Mouse (Mus musculus): ENCODE data around the gene Pth2. TPM values are rescaled to one million over a fixed set of nuclear protein-coding genes. Genes with fewer than 3 reads are reported as not detected.

Pth2 gene
- polyA plus RNA-seq, 1 experiment = not detected

- no peak overlapping the region for H3K4me3 ChIP-seq (replicated peaks; ENCODE audit: insufficient read depth, low read depth, low read length)
- WGBS = 41% methylated on average over 13 of the region's 13 CpGs
- H3K27me3 ChIP-seq (ENCODE audit: control insufficient read depth, insufficient read depth, low read length) = no peaks in the 10 kb centered on the region
- no peak for TF ChIP-seq POLR2A (IDR thresholded peaks at IDR 0.05; ENCODE audit: borderline replicate concordance, insufficient read depth, low read length)
- no peak for TF ChIP-seq CTCF (IDR thresholded peaks at IDR 0.05; ENCODE audit: borderline replicate concordance, insufficient read depth, low read depth, low read length)
- H3K27ac ChIP-seq (ENCODE audit: insufficient read depth, low read length) = peak overlapping the region; percentile 98
- peak; percentile 67 to 71 for DNase-seq
- H3K4me1 ChIP-seq (ENCODE audit: control insufficient read depth, insufficient read depth, low read length) = peaks cover 72% of the 10 kb centered on the region
These were observed 14.8 kb downstream of the Pth2 start for GRCm38 (mm10) chr7:45195341-45196175.

DNA sequence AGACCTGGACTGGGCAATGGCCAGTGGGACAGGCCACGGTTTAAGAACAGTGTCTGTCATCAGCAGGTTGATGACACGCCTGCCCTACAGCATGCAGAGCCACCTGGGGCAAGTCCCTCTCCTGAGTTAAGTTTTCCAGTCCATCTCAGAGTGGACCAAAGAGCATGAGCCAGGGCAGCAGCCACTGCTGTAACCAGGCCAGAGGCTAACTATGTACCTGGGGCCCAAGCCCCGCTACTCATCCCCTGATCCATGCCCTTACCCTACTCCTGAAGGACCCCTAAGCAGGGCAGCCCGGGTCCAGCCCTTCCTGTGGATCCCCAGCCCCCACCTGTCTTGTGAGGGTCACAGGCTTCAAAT, 15.4 kb downstream of the Pth2 start:
- TF ChIP-seq POLR2A (IDR thresholded peaks at IDR 0.05; ENCODE audit: borderline replicate concordance, insufficient read depth, low read length) (no peak), CTCF (IDR thresholded peaks at IDR 0.05; ENCODE audit: borderline replicate concordance, insufficient read depth, low read depth, low read length) (no peak)
- H3K27me3 ChIP-seq (ENCODE audit: control insufficient read depth, insufficient read depth, low read length) = no peaks in the 10 kb centered on the region
- no peak for DNase-seq
- peak overlapping the region; percentile 98 for H3K27ac ChIP-seq (ENCODE audit: insufficient read depth, low read length)
- H3K4me1 ChIP-seq (ENCODE audit: control insufficient read depth, insufficient read depth, low read length) = peaks cover 67% of the 10 kb centered on the region
- H3K4me3 ChIP-seq (replicated peaks; ENCODE audit: insufficient read depth, low read depth, low read length) = no peak overlapping the region
- WGBS = 81% methylated on average over 4 of the region's 4 CpGs

- H3K4me3 ChIP-seq (replicated peaks; ENCODE audit: insufficient read depth, low read depth, low read length) = no peak overlapping the region
- H3K4me1 ChIP-seq (ENCODE audit: control insufficient read depth, insufficient read depth, low read length) = peaks cover 58% of the 10 kb centered on the region
- no peaks in the 10 kb centered on the region for H3K27me3 ChIP-seq (ENCODE audit: control insufficient read depth, insufficient read depth, low read length)
- H3K27ac ChIP-seq (ENCODE audit: insufficient read depth, low read length) = no peak overlapping the region
- TF ChIP-seq CTCF (IDR thresholded peaks at IDR 0.05; ENCODE audit: borderline replicate concordance, insufficient read depth, low read depth, low read length) = no peak
- TF ChIP-seq POLR2A (IDR thresholded peaks at IDR 0.05; ENCODE audit: borderline replicate concordance, insufficient read depth, low read length) = no peak
- 80% methylated on average over 5 of the region's 5 CpGs for WGBS
- no peak for DNase-seq
These were observed 16.2 kb downstream of the Pth2 start for GRCm38 (mm10) chr7:45196994-45197393.

DNA sequence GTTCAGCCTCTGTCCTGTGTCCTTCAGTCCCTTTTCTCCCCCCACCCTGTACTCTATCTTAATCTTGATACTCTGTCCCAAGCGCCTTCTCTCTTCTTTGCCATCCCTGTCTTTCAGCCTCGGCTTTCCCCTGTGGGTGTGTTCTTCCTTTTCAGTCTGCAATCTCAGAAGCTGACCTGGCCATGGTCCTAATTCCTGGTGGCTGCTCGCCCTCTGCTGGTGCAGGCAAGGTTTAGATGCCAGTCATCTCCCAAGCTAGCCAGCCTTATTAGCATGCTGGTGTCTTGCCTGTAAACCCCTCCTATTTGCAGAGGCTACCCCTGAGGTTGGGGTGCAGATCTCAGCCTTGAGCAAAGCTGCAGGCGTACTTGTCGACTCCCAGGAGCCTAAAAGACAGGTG, 17.6 kb downstream of the Pth2 start:
- TF ChIP-seq CTCF (IDR thresholded peaks at IDR 0.05; ENCODE audit: borderline replicate concordance, insufficient read depth, low read depth, low read length) (peak; percentile 98), POLR2A (IDR thresholded peaks at IDR 0.05; ENCODE audit: borderline replicate concordance, insufficient read depth, low read length) (no peak)
- Histone ChIP-seq H3K27me3 (ENCODE audit: control insufficient read depth, insufficient read depth, low read length) (no peaks in the 10 kb centered on the region), H3K27ac (ENCODE audit: insufficient read depth, low read length) (peak overlapping the region; percentile 47), H3K4me3 (replicated peaks; ENCODE audit: insufficient read depth, low read depth, low read length) (no peak overlapping the region), H3K4me1 (ENCODE audit: control insufficient read depth, insufficient read depth, low read length) (peaks cover 48% of the 10 kb centered on the region)
- WGBS = 8% methylated on average over 5 of the region's 5 CpGs
- peak; percentile 91 to 93 for DNase-seq

GRCm38 (mm10) chr7:45198961-45199360, 18.2 kb downstream of the Pth2 start:
- Histone ChIP-seq H3K4me3 (replicated peaks; ENCODE audit: insufficient read depth, low read depth, low read length) (no peak overlapping the region), H3K27ac (ENCODE audit: insufficient read depth, low read length) (peak overlapping the region; percentile 47; the same call in 1 of the 2 replicates), H3K4me1 (ENCODE audit: control insufficient read depth, insufficient read depth, low read length) (peaks cover 43% of the 10 kb centered on the region), H3K27me3 (ENCODE audit: control insufficient read depth, insufficient read depth, low read length) (no peaks in the 10 kb centered on the region)
- DNase-seq = no peak
- 72% methylated on average over 11 of the region's 11 CpGs for WGBS
- no peak for TF ChIP-seq POLR2A (IDR thresholded peaks at IDR 0.05; ENCODE audit: borderline replicate concordance, insufficient read depth, low read length)
- no peak for TF ChIP-seq CTCF (IDR thresholded peaks at IDR 0.05; ENCODE audit: borderline replicate concordance, insufficient read depth, low read depth, low read length)

GRCm38 (mm10) chr7:45202654-45203053, 21.9 kb downstream of the Pth2 start:
- Histone ChIP-seq H3K27me3 (ENCODE audit: control insufficient read depth, insufficient read depth, low read length) (no peaks in the 10 kb centered on the region), H3K4me3 (replicated peaks; ENCODE audit: insufficient read depth, low read depth, low read length) (no peak overlapping the region), H3K4me1 (ENCODE audit: control insufficient read depth, insufficient read depth, low read length) (peaks cover 10% of the 10 kb centered on the region; the same call in 1 of the 2 replicates), H3K27ac (ENCODE audit: insufficient read depth, low read length) (no peak overlapping the region)
- TF ChIP-seq POLR2A (IDR thresholded peaks at IDR 0.05; ENCODE audit: borderline replicate concordance, insufficient read depth, low read length) = no peak
- TF ChIP-seq CTCF (IDR thresholded peaks at IDR 0.05; ENCODE audit: borderline replicate concordance, insufficient read depth, low read depth, low read length) = no peak
- DNase-seq = no peak
- 66% methylated on average over 10 of the region's 10 CpGs for WGBS

DNA sequence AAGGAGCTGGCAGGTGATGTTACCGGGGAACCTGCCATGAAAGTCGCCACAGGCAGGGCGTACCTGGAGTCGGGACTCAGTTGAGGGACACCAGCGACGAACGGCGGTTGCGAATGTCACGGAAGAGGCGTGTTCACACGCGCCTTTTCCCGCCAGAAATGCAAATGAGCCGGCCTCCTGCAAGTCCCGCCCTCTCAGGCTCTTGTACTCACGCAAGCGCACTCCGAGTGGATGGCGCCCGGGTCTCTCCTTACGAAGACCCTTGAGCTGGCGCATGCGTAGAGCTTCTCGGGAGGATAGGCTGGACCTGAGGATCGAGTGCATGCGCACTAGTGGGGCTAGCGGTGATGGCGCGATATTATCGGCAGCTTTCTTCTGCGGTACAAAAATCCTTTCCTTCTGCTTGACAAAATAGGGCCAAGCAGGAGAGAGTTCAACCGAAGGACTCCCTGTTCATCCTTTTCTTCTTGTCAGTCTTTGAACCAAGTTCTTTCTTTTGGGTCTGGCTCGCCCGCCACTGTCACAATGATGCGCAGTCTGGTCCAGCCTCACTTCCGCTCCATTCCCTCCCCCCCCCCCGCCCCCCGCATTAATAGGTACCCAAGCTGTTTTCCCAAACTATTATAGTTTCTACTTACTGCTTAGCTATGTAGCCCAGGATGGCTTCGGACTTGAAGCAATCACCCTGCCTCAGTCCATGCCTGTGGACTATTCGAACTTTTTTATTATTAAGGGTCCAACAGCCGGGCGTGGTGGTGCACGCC, 23.8 kb downstream of the Pth2 start, which contains the start of gene Ccdc155:
Ccdc155 (minus strand) TSS at position 513 of the 764 bp plus-strand sequence.
- Histone ChIP-seq H3K4me3 (replicated peaks; ENCODE audit: insufficient read depth, low read depth, low read length) (peak within 1 kb of the TSS; percentile 70), H3K4me1 (ENCODE audit: control insufficient read depth, insufficient read depth, low read length) (no peaks in the 10 kb centered on the region; the same call in 1 of the 2 replicates), H3K27me3 (ENCODE audit: control insufficient read depth, insufficient read depth, low read length) (no peaks in the 10 kb centered on the region), H3K27ac (ENCODE audit: insufficient read depth, low read length) (peak within 1 kb of the TSS; percentile 57; the same call in 1 of the 2 replicates)
- 6% methylated on average over 44 of the region's 44 CpGs for WGBS
- TF ChIP-seq POLR2A (IDR thresholded peaks at IDR 0.05; ENCODE audit: borderline replicate concordance, insufficient read depth, low read length) (peak; percentile 94; the same call in 1 of the 2 replicates), CTCF (IDR thresholded peaks at IDR 0.05; ENCODE audit: borderline replicate concordance, insufficient read depth, low read depth, low read length) (no peak)
- DNase-seq = peak; percentile 95 to 96
